Mouse (Mus musculus): ENCODE measurements at regions not wholly inside any gene's neighbourhood (a gene's known extent, or its start where the extent isn't known, plus 50 kb on each side); places are given as distances from the start of the nearest gene placed in this dataset.

- no peak for ATAC-seq
- H3K9ac ChIP-seq = no peak overlapping the region
- H3K9me3 ChIP-seq (replicated peaks) = no peaks in the 10 kb centered on the region; the same call in 1 of the 2 replicates
- no peak overlapping the region for H3K27ac ChIP-seq
- H3K27me3 ChIP-seq = no peaks in the 10 kb centered on the region
- no peak overlapping the region for H3K4me3 ChIP-seq
- H3K4me1 ChIP-seq = no peaks in the 10 kb centered on the region
- no peaks in the 10 kb centered on the region for H3K36me3 ChIP-seq (ENCODE audit: poor library complexity, severe bottlenecking)
- 79% methylated on average over 5 of the region's 5 CpGs for WGBS
- H3K4me2 ChIP-seq = no peak overlapping the region
These were observed 234.0 kb upstream of the Zfp637 start for GRCm38 (mm10) chr6:117607023-117607422.

- Histone ChIP-seq H3K4me2 (no peak overlapping the region), H3K27me3 (no peaks in the 10 kb centered on the region), H3K4me1 (no peaks in the 10 kb centered on the region), H3K9ac (no peak overlapping the region), H3K27ac (no peak overlapping the region), H3K9me3 (replicated peaks) (no peaks in the 10 kb centered on the region), H3K4me3 (no peak overlapping the region), H3K36me3 (ENCODE audit: poor library complexity, severe bottlenecking) (no peaks in the 10 kb centered on the region)
- ATAC-seq = no peak
- 89% methylated on average over 11 of the region's 11 CpGs for WGBS
These were observed 231.2 kb upstream of the Zfp637 start for GRCm38 (mm10) chr6:117609476-117610404.

- no peaks in the 10 kb centered on the region for H3K27me3 ChIP-seq
- no peak overlapping the region for H3K4me3 ChIP-seq
- ATAC-seq = no peak
- H3K9ac ChIP-seq = no peak overlapping the region
- 91% methylated on average over 10 of the region's 10 CpGs for WGBS
- no peaks in the 10 kb centered on the region for H3K4me1 ChIP-seq
- H3K9me3 ChIP-seq (replicated peaks) = no peaks in the 10 kb centered on the region
- H3K4me2 ChIP-seq = no peak overlapping the region
- no peaks in the 10 kb centered on the region for H3K36me3 ChIP-seq (ENCODE audit: poor library complexity, severe bottlenecking)
- H3K27ac ChIP-seq = no peak overlapping the region
These were observed 229.7 kb upstream of the Zfp637 start for GRCm38 (mm10) chr6:117611281-117611680.

- no peak for ATAC-seq
These were observed 229.0 kb upstream of the Zfp637 start for GRCm38 (mm10) chr6:117611965-117612364.

GRCm38 (mm10) chr6:117612421-117612820 lies 228.6 kb upstream of the Zfp637 start:
- Histone ChIP-seq H3K9ac (no peak overlapping the region), H3K36me3 (ENCODE audit: poor library complexity, severe bottlenecking) (no peaks in the 10 kb centered on the region), H3K4me1 (no peaks in the 10 kb centered on the region), H3K9me3 (replicated peaks) (no peaks in the 10 kb centered on the region), H3K4me2 (no peak overlapping the region), H3K4me3 (no peak overlapping the region), H3K27me3 (no peaks in the 10 kb centered on the region), H3K27ac (no peak overlapping the region)
- ATAC-seq = no peak
- 84% methylated on average over 8 of the region's 8 CpGs for WGBS

More at GRCm38 (mm10) chr6:117611965-117612364, 229.0 kb upstream of the Zfp637 start:
- 93% methylated on average over 8 of the region's 8 CpGs for WGBS
- H3K4me1 ChIP-seq = no peaks in the 10 kb centered on the region
- no peak overlapping the region for H3K4me3 ChIP-seq
- H3K9me3 ChIP-seq (replicated peaks) = no peaks in the 10 kb centered on the region
- H3K27ac ChIP-seq = no peak overlapping the region
- H3K9ac ChIP-seq = no peak overlapping the region
- H3K27me3 ChIP-seq = no peaks in the 10 kb centered on the region
- H3K36me3 ChIP-seq (ENCODE audit: poor library complexity, severe bottlenecking) = no peaks in the 10 kb centered on the region
- no peak overlapping the region for H3K4me2 ChIP-seq

- Histone ChIP-seq H3K27me3 (no peaks in the 10 kb centered on the region), H3K36me3 (ENCODE audit: poor library complexity, severe bottlenecking) (no peaks in the 10 kb centered on the region), H3K4me3 (no peak overlapping the region), H3K4me2 (no peak overlapping the region), H3K9ac (no peak overlapping the region), H3K4me1 (no peaks in the 10 kb centered on the region), H3K27ac (no peak overlapping the region), H3K9me3 (replicated peaks) (no peaks in the 10 kb centered on the region)
- no peak for ATAC-seq
- 75% methylated on average over 11 of the region's 11 CpGs for WGBS
These were observed 227.2 kb upstream of the Zfp637 start for GRCm38 (mm10) chr6:117613656-117614350.

- H3K36me3 ChIP-seq (ENCODE audit: poor library complexity, severe bottlenecking) = no peaks in the 10 kb centered on the region
- WGBS = 87% methylated on average over 6 of the region's 6 CpGs
- no peak overlapping the region for H3K9ac ChIP-seq
- H3K4me2 ChIP-seq = no peak overlapping the region
- no peak overlapping the region for H3K27ac ChIP-seq
- H3K27me3 ChIP-seq = no peaks in the 10 kb centered on the region
- H3K4me3 ChIP-seq = no peak overlapping the region
- ATAC-seq = no peak
- H3K4me1 ChIP-seq = no peaks in the 10 kb centered on the region
- H3K9me3 ChIP-seq (replicated peaks) = no peaks in the 10 kb centered on the region
These were observed 226.6 kb upstream of the Zfp637 start for GRCm38 (mm10) chr6:117614386-117614785.

- 93% methylated on average over 6 of the region's 6 CpGs for WGBS
- no peak overlapping the region for H3K4me3 ChIP-seq
- H3K4me2 ChIP-seq = no peak overlapping the region
- H3K27ac ChIP-seq = no peak overlapping the region
- no peaks in the 10 kb centered on the region for H3K27me3 ChIP-seq
- no peaks in the 10 kb centered on the region for H3K4me1 ChIP-seq
- ATAC-seq = no peak
- no peaks in the 10 kb centered on the region for H3K36me3 ChIP-seq (ENCODE audit: poor library complexity, severe bottlenecking)
- no peak overlapping the region for H3K9ac ChIP-seq
- no peaks in the 10 kb centered on the region for H3K9me3 ChIP-seq (replicated peaks)
These were observed 223.8 kb upstream of the Zfp637 start for GRCm38 (mm10) chr6:117617168-117617567.

GRCm38 (mm10) chr6:117617951-117618350 lies 223.0 kb upstream of the Zfp637 start:
- Histone ChIP-seq H3K4me2 (no peak overlapping the region), H3K4me1 (no peaks in the 10 kb centered on the region), H3K27ac (no peak overlapping the region), H3K27me3 (no peaks in the 10 kb centered on the region), H3K36me3 (ENCODE audit: poor library complexity, severe bottlenecking) (no peaks in the 10 kb centered on the region), H3K9me3 (replicated peaks) (no peaks in the 10 kb centered on the region), H3K9ac (no peak overlapping the region), H3K4me3 (no peak overlapping the region)
- 87% methylated on average over 4 of the region's 4 CpGs for WGBS
- ATAC-seq = no peak

GRCm38 (mm10) chr6:117619606-117620005 lies 221.4 kb upstream of the Zfp637 start:
- Histone ChIP-seq H3K27ac (no peak overlapping the region), H3K9ac (no peak overlapping the region), H3K27me3 (no peaks in the 10 kb centered on the region), H3K4me3 (no peak overlapping the region), H3K4me2 (no peak overlapping the region), H3K4me1 (no peaks in the 10 kb centered on the region), H3K36me3 (ENCODE audit: poor library complexity, severe bottlenecking) (no peaks in the 10 kb centered on the region), H3K9me3 (replicated peaks) (no peaks in the 10 kb centered on the region)
- 65% methylated on average over 2 of the region's 2 CpGs for WGBS
- no peak for ATAC-seq

- no peaks in the 10 kb centered on the region for H3K4me1 ChIP-seq
- no peak overlapping the region for H3K27ac ChIP-seq
- WGBS = 81% methylated on average over 6 of the region's 6 CpGs
These were observed 218.5 kb upstream of the Zfp637 start for GRCm38 (mm10) chr6:117622446-117622845.

GRCm38 (mm10) chr6:117622946-117623345 lies 218.0 kb upstream of the Zfp637 start:
- Histone ChIP-seq H3K4me1 (no peaks in the 10 kb centered on the region), H3K4me2 (no peak overlapping the region), H3K4me3 (no peak overlapping the region), H3K27ac (no peak overlapping the region), H3K36me3 (ENCODE audit: poor library complexity, severe bottlenecking) (no peaks in the 10 kb centered on the region), H3K9me3 (replicated peaks) (no peaks in the 10 kb centered on the region), H3K27me3 (no peaks in the 10 kb centered on the region), H3K9ac (no peak overlapping the region)
- no peak for ATAC-seq

More at GRCm38 (mm10) chr6:117622446-117622845, 218.5 kb upstream of the Zfp637 start:
- no peaks in the 10 kb centered on the region for H3K36me3 ChIP-seq (ENCODE audit: poor library complexity, severe bottlenecking)
- no peak overlapping the region for H3K4me3 ChIP-seq
- H3K4me2 ChIP-seq = no peak overlapping the region
- no peak for ATAC-seq
- no peaks in the 10 kb centered on the region for H3K9me3 ChIP-seq (replicated peaks)
- no peaks in the 10 kb centered on the region for H3K27me3 ChIP-seq
- H3K9ac ChIP-seq = no peak overlapping the region

Data from forebrain, embryonic 13.5 days (tissue).